Mouse (Mus musculus) liver, postnatal 0 days (tissue): ENCODE data around the gene Foxn3.

Experiments
- CTCF ChIP-seq: sonication (generic); IDR thresholded peaks from 2 replicates; pipeline ENCODE4 v1.5.1; 2016; ENCODE audit warnings: antibody characterized with exemption, low read depth
- EP300 ChIP-seq: IDR thresholded peaks from 2 replicates; pipeline ENCODE4 v1.6.1; 2016; ENCODE audit warnings: antibody characterized with exemption, low read depth, mild to moderate bottlenecking

DNA sequence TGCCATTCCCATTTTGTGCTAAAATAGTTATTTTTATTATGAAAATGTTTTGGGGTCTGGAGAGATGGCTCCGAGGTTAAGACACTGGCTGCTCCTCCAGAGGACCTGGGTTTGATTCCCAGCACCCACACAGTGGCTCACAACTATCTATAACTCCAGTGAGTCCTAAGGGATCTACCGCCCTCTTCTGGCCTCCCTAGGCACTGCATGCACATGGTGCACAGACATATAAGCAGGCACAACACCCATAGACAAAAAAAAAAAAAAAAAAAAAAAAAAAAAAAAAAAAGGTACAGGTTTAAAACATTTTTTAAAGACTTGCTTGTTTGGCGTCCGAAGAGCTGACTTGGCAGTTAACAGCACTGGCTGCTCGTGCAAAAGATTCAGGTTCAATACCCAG lies 391.2 kb downstream of the Foxn3 start:
- TF ChIP-seq CTCF (peak; percentile 33), EP300 (no peak)
